Mouse (Mus musculus) small intestine, adult 2 months (tissue): ENCODE data around the gene Gm10203.

ENCODE experiments used
- CTCF ChIP-seq: fragments of 200-500 bp; IDR thresholded peaks from 2 replicates; pipeline ENCODE4 v1.5.1; 2012; ENCODE audit warnings: low read depth, mild to moderate bottlenecking, control low read depth, inconsistent platforms, low read length, moderate library complexity, mixed read lengths; ENCODE audit not compliant: insufficient replicate concordance, insufficient read length; ENCODE audit errors: extremely low read depth
- POLR2A ChIP-seq: fragments of 200-500 bp; IDR thresholded peaks from 2 replicates; pipeline ENCODE4 v1.6.1; 2012; ENCODE audit warnings: low read depth, mild to moderate bottlenecking, control low read depth, inconsistent platforms, low read length, moderate library complexity

DNA sequence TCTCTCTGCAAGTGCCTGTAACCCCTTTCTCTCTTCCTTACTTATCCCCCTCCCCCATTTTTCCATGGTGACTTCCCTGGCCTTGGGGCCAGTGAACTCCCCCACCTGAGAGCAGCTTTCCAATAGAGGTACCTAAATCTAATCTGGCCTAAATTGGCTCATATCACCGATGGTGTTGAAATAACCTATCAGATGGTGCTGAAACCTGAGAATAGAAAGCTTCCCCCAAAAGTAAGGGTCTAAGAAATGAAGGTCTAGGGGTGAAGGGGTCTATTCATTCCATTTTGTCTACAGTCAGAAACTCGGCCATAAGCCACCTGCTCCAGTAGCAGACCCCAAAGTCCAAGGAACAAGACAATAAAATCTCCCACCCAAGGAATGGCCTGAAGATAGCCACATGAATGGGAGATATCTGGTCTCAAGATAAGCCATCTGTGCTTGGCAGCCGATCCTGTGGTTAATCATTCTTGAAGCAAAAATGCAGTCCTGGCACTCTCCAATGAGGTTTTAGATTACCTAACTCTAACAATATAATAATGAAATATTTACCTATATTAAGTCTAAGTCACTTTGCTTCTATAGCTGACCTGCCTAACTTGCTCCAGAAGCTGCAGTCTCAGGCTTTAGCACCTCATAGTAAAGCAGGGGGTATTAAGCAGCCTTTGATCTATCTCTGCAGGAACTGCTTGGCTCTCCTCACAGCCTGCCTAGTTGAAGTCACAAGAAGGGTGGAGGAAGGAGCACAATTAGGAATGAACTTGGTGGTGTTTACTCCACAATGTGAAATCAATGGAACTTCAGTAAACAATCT is 25.3 kb downstream of the Gm10203 start:
- TF ChIP-seq CTCF (no peak), POLR2A (no peak)
